Mouse (Mus musculus): ENCODE results near the gene Smarcc1. TPM values are rescaled to one million over a fixed set of nuclear protein-coding genes. Genes with fewer than 3 reads are reported as not detected.

The Smarcc1 gene
- polyA plus RNA-seq, 2 experiments from 2014 or later = 23.4 to 24.1 TPM

Other genes with a start within 250 kb of the Smarcc1 start
- 1 to 10 TPM; 7.0 to 7.4 TPM for gene Cdc25a, start 242.1 kb upstream of the Smarcc1 start, polyA plus RNA-seq (2017; shearing (Covaris generic))
- gene Map4, start 186.2 kb upstream of the Smarcc1 start, polyA plus RNA-seq (2017; shearing (Covaris generic)) = 10 to 100 TPM; 36.8 to 41.0 TPM
- 100 to 1,000 TPM; 102 to 156 TPM for gene Dhx30, start 122 bp downstream of the Smarcc1 start, polyA plus RNA-seq (2017; shearing (Covaris generic))
- under 1 TPM; 0.24 to 0.57 TPM for gene Cspg5, start 126.1 kb downstream of the Smarcc1 start, polyA plus RNA-seq (2017; shearing (Covaris generic))
- 10 to 100 TPM; 13.5 to 23.8 TPM for gene Elp6, start 187.5 kb downstream of the Smarcc1 start, polyA plus RNA-seq (2017; shearing (Covaris generic))
- 10 to 100 TPM; 11.6 to 19.6 TPM for gene Scap, start 215.6 kb downstream of the Smarcc1 start, polyA plus RNA-seq (2017; shearing (Covaris generic))